Mouse (Mus musculus): Measurements from ENCODE around the gene Trim43a. TPM values are rescaled to one million over a fixed set of nuclear protein-coding genes. Genes with fewer than 3 reads are reported as not detected.
"Not testable (repeated sequence)": the region's sequence is repeated elsewhere in the genome, so short reads cannot be mapped to it uniquely, and the experiment has no call there.

Trim43a gene
- polyA plus RNA-seq, 1 experiment from 2014 or later = 0.08 TPM

- H3K9me3 ChIP-seq (replicated peaks); H3K27ac ChIP-seq (replicated peaks); H3K4me2 ChIP-seq; ATAC-seq (ENCODE audit: low FRiP score); H3K4me1 ChIP-seq; H3K9ac ChIP-seq (replicated peaks); H3K27me3 ChIP-seq (replicated peaks); H3K4me3 ChIP-seq (replicated peaks): not testable (repeated sequence)
- peaks cover 72% of the 10 kb centered on the region for H3K36me3 ChIP-seq
- 99% methylated on average over 2 of the region's 2 CpGs for WGBS
Measured at GRCm38 (mm10) chr9:88561476-88561875, 19.2 kb upstream of the Trim43a start.

GRCm38 (mm10) chr9:88570471-88570870 is 10.2 kb upstream of the Trim43a start:
- H3K9ac ChIP-seq (replicated peaks); H3K4me1 ChIP-seq; H3K27me3 ChIP-seq (replicated peaks); H3K4me3 ChIP-seq (replicated peaks); H3K4me2 ChIP-seq; H3K27ac ChIP-seq (replicated peaks): not testable (repeated sequence)
- H3K36me3 ChIP-seq = peaks cover 45% of the 10 kb centered on the region
- H3K9me3 ChIP-seq (replicated peaks) = peaks cover 30% of the 10 kb centered on the region
- WGBS = 96% methylated on average over 3 of the region's 3 CpGs
- ATAC-seq (ENCODE audit: low FRiP score) = peak; percentile 42; the same call in 1 of the 2 replicates

GRCm38 (mm10) chr9:88593708-88594107 is 13.0 kb downstream of the Trim43a start:
- not testable (repeated sequence) for H3K4me2 ChIP-seq; H3K4me1 ChIP-seq; H3K9ac ChIP-seq (replicated peaks); H3K4me3 ChIP-seq (replicated peaks); ATAC-seq (ENCODE audit: low FRiP score); H3K27ac ChIP-seq (replicated peaks); H3K36me3 ChIP-seq; H3K27me3 ChIP-seq (replicated peaks); H3K9me3 ChIP-seq (replicated peaks)
- 73% methylated on average over 6 of the region's 6 CpGs for WGBS

- peak overlapping the region; percentile 45; the same call in 1 of the 2 replicates for H3K9ac ChIP-seq (replicated peaks)
- not testable (repeated sequence) for H3K4me1 ChIP-seq
Measured at GRCm38 (mm10) chr9:88599206-88600162, 18.8 kb downstream of the Trim43a start.

GRCm38 (mm10) chr9:88625803-88626514 is 45.3 kb downstream of the Trim43a start:
- not testable (repeated sequence) for H3K27me3 ChIP-seq (replicated peaks); H3K4me3 ChIP-seq (replicated peaks); ATAC-seq (ENCODE audit: low FRiP score); H3K9ac ChIP-seq (replicated peaks); H3K4me1 ChIP-seq; H3K36me3 ChIP-seq; H3K9me3 ChIP-seq (replicated peaks); H3K27ac ChIP-seq (replicated peaks); H3K4me2 ChIP-seq
- 64% methylated on average over 15 of the region's 20 CpGs for WGBS

More at GRCm38 (mm10) chr9:88599206-88600162, 18.8 kb downstream of the Trim43a start:
- Histone ChIP-seq H3K4me2 (peak overlapping the region; percentile 62), H3K4me3 (replicated peaks) (peak overlapping the region; percentile 42)
- peak; percentile 99 for ATAC-seq (ENCODE audit: low FRiP score)
- not testable (repeated sequence) for H3K27me3 ChIP-seq (replicated peaks); H3K27ac ChIP-seq (replicated peaks); H3K9me3 ChIP-seq (replicated peaks); H3K36me3 ChIP-seq
- 1% methylated on average over 48 of the region's 50 CpGs for WGBS

GRCm38 (mm10) chr9:88638125-88638524 is 57.4 kb downstream of the Trim43a start:
- not testable (repeated sequence) for H3K9ac ChIP-seq (replicated peaks); H3K9me3 ChIP-seq (replicated peaks); H3K27ac ChIP-seq (replicated peaks); H3K36me3 ChIP-seq; H3K27me3 ChIP-seq (replicated peaks); H3K4me2 ChIP-seq; ATAC-seq (ENCODE audit: low FRiP score); H3K4me3 ChIP-seq (replicated peaks); H3K4me1 ChIP-seq
- WGBS = 93% methylated on average over 1 of the region's 1 CpGs

Other genes with a start within 250 kb of the Trim43a start
- 35.9 and 37.2 TPM in 2 replicates for gene Snx14, start 141.9 kb upstream of the Trim43a start, polyA plus RNA-seq (2015; fragmentation: Nextera tagmentation; extraction: Ambion mirVana)
- gene Gm20537, start 124.3 kb upstream of the Trim43a start, polyA plus RNA-seq (2015; fragmentation: Nextera tagmentation; extraction: Ambion mirVana) = 0.59 and 0.60 TPM in 2 replicates
- gene Syncrip, start 98.3 kb upstream of the Trim43a start, polyA plus RNA-seq (2015; fragmentation: Nextera tagmentation; extraction: Ambion mirVana) = 66.7 and 73.3 TPM in 2 replicates
- gene Zfp949, start 32.9 kb upstream of the Trim43a start, polyA plus RNA-seq (2015; fragmentation: Nextera tagmentation; extraction: Ambion mirVana) = 19.9 and 21.4 TPM in 2 replicates
- 45.0 and 50.2 TPM in 2 replicates for gene Mthfsl, start 139.4 kb downstream of the Trim43a start, polyA plus RNA-seq (2015; fragmentation: Nextera tagmentation; extraction: Ambion mirVana)
- gene Bcl2a1d, start 151.0 kb downstream of the Trim43a start, polyA plus RNA-seq (2015; fragmentation: Nextera tagmentation; extraction: Ambion mirVana) = 1.2 TPM in 1 of 2 replicates, not detected in the other